Mouse (Mus musculus) MEL (cell line): ENCODE measurements around the gene Spag17.

Experiments used
- CTCF ChIP-seq, 3 experiments: IDR thresholded peaks in 2 of 3; conservative IDR thresholded peaks in 1 of 3; 2 replicates each; pipeline ENCODE4 v1.5.1; 2011 to 2012; ENCODE audit warnings: low read length in 3 of 3, low read depth in 2 of 3, mild to moderate bottlenecking in 2 of 3, improper control_type of control experiment in 1 of 3, inconsistent platforms in 1 of 3, mixed read lengths in 1 of 3, moderate library complexity in 1 of 3; ENCODE audit not compliant: control insufficient read depth in 1 of 3, insufficient read depth in 1 of 3, poor library complexity in 1 of 3, severe bottlenecking in 1 of 3
- KAT2A ChIP-seq: conservative IDR thresholded peaks from 2 replicates; pipeline ENCODE4 v1.6.1; 2012; ENCODE audit warnings: low read depth, low read length, improper control_type of control experiment, inconsistent platforms
- POLR2A ChIP-seq, 2 experiments: IDR thresholded peaks; 2 replicates each; pipeline ENCODE4 v1.6.1; 2011 to 2012; ENCODE audit warnings: low read length in 2 of 2, mild to moderate bottlenecking in 2 of 2, control low read depth in 1 of 2, improper control_type of control experiment in 1 of 2, low read depth in 1 of 2, moderate library complexity in 1 of 2; ENCODE audit not compliant: control insufficient read depth in 1 of 2, insufficient read depth in 1 of 2, poor library complexity in 1 of 2

GRCm38 (mm10) chr3:100164991-100165390, 279.8 kb downstream of the Spag17 start:
- TF ChIP-seq CTCF (IDR thresholded peaks at IDR 0.05 in 2 of 3, conservative IDR thresholded peaks at IDR 0.05 in 1 of 3; ENCODE audit: control insufficient read depth in 1 of 3, insufficient read depth in 1 of 3, low read depth in 2 of 3, low read length in 3 of 3, poor library complexity in 1 of 3, severe bottlenecking in 1 of 3) (no peak), POLR2A (IDR thresholded peaks at IDR 0.05; ENCODE audit: control insufficient read depth in 1 of 2, insufficient read depth in 1 of 2, low read depth in 1 of 2, low read length in 2 of 2, poor library complexity in 1 of 2) (no peak), KAT2A (no peak)
